Mouse (Mus musculus) kidney, postnatal 0 days (tissue): ENCODE results near the gene Rrp36. TPM values are rescaled to one million over a fixed set of nuclear protein-coding genes. Genes with fewer than 3 reads are reported as not detected.

Source experiments
- ATAC-seq: fragments of 200-750 bp; cut with Nextera tagmentation; replicated peaks from 2 replicates; pipeline ENCODE4 v1.8.0; 2017; ENCODE audit warnings: low read depth, moderate number of reproducible peaks, moderate TSS enrichment, moderate library complexity; ENCODE audit not compliant: low FRiP score
- DNase-seq: peaks from one replicate; pipeline ENCODE4 v3.0.0-alpha.2; 2016; ENCODE audit warnings: low spot score
- H3K27ac ChIP-seq: fragments of 300-500 bp; sonication (generic); 2 replicates; pipeline ENCODE4 v1.5.1; 2014; ENCODE audit warnings: mild to moderate bottlenecking
- H3K27me3 ChIP-seq: fragments of 300-500 bp; sonication (generic); 2 replicates; pipeline ENCODE4 v1.6.1; 2014; ENCODE audit warnings: low read length, mixed read lengths; ENCODE audit not compliant: insufficient read depth
- H3K36me3 ChIP-seq: fragments of 300-500 bp; sonication (generic); 2 replicates; pipeline ENCODE4 v1.6.1; 2014; ENCODE audit warnings: low read length, mixed read lengths; ENCODE audit not compliant: insufficient read depth
- H3K4me1 ChIP-seq: fragments of 300-500 bp; sonication (generic); replicated peaks from 2 replicates; pipeline ENCODE4 v1.6.1; 2014; ENCODE audit warnings: antibody characterized with exemption, low read length, mixed read lengths; ENCODE audit not compliant: insufficient read depth
- H3K4me2 ChIP-seq: fragments of 300-500 bp; sonication (generic); 2 replicates; pipeline ENCODE4 v1.6.1; 2014; ENCODE audit warnings: mild to moderate bottlenecking, low read length, moderate library complexity, mixed read lengths
- H3K4me3 ChIP-seq: fragments of 300-500 bp; sonication (generic); replicated peaks from 2 replicates; pipeline ENCODE4 v1.5.1; 2014; ENCODE audit warnings: low read depth, low read length
- H3K9ac ChIP-seq: fragments of 300-500 bp; sonication (generic); 2 replicates; pipeline ENCODE4 v1.6.1; 2014; ENCODE audit warnings: low read depth, low read length
- H3K9me3 ChIP-seq: fragments of 300-500 bp; sonication (generic); replicated peaks from 2 replicates; pipeline ENCODE4 v1.6.1; 2016; ENCODE audit warnings: low read length, inconsistent platforms, mixed read lengths
- CTCF ChIP-seq: IDR thresholded peaks from 2 replicates; pipeline ENCODE4 v1.5.1; 2016; ENCODE audit warnings: antibody characterized with exemption, low read depth, mild to moderate bottlenecking, moderate library complexity
- whole genome bisulfite sequencing: fragments of 180-500 bp; shearing (Covaris S2); extraction: QIAGEN DNeasy Blood & Tissue Kit; methylation state at CpG from one replicate; pipeline ENCODE4 v1.1.7; 2014; 5-methylcytosine and 5-hydroxymethylcytosine counted together
- polyA plus RNA-seq: library from polyadenylated mRNA; unstranded; fragments of >200 nt; fragmentation: Nextera tagmentation; extraction: Ambion mirVana; gene quantifications from 2 replicates; pipeline ENCODE4 v1.2.1, GENCODE M21; 2015

Gene Rrp36
- polyA plus RNA-seq, 1 experiment from 2014 or later = 44.4 TPM

- DNase-seq (peak; percentile 79), ATAC-seq (no peak)
- peak overlapping the region; percentile 8 for H3K4me2 ChIP-seq
Observed at GRCm38 (mm10) chr17:46621324-46621723, 52.8 kb downstream of the Rrp36 start.

GRCm38 (mm10) chr17:46619683-46620357 lies 54.3 kb downstream of the Rrp36 start:
- H3K9ac ChIP-seq = peak overlapping the region; percentile 38; the same call in 1 of the 2 replicates
- peak overlapping the region; percentile 90 for H3K27ac ChIP-seq
- H3K4me2 ChIP-seq = peak overlapping the region; percentile 41; the same call in 1 of the 2 replicates
- no peaks in the 10 kb centered on the region for H3K36me3 ChIP-seq
- no peaks in the 10 kb centered on the region for H3K27me3 ChIP-seq
- 26% methylated on average over 16 of the region's 16 CpGs for WGBS
- H3K4me1 ChIP-seq = peaks cover 75% of the 10 kb centered on the region
- no peaks in the 10 kb centered on the region for H3K9me3 ChIP-seq
- TF ChIP-seq CTCF = no peak
- H3K4me3 ChIP-seq = no peak overlapping the region
- ATAC-seq (no peak), DNase-seq (no peak)

More at GRCm38 (mm10) chr17:46621324-46621723, 52.8 kb downstream of the Rrp36 start:
- Histone ChIP-seq H3K27me3 (no peaks in the 10 kb centered on the region), H3K4me1 (peaks cover 74% of the 10 kb centered on the region), H3K4me3 (no peak overlapping the region), H3K27ac (peak overlapping the region; percentile 37; the same call in 1 of the 2 replicates), H3K9ac (no peak overlapping the region), H3K9me3 (no peaks in the 10 kb centered on the region), H3K36me3 (no peaks in the 10 kb centered on the region)
- WGBS = 25% methylated on average over 15 of the region's 15 CpGs
- TF ChIP-seq CTCF = no peak

GRCm38 (mm10) chr17:46618769-46619682 lies 55.1 kb downstream of the Rrp36 start:
- Histone ChIP-seq H3K4me3 (no peak overlapping the region), H3K4me2 (peak overlapping the region; percentile 41), H3K27me3 (no peaks in the 10 kb centered on the region), H3K9me3 (no peaks in the 10 kb centered on the region), H3K27ac (peak overlapping the region; percentile 90), H3K4me1 (peaks cover 70% of the 10 kb centered on the region), H3K9ac (peak overlapping the region; percentile 38; the same call in 1 of the 2 replicates), H3K36me3 (no peaks in the 10 kb centered on the region)
- WGBS = 13% methylated on average over 27 of the region's 27 CpGs
- DNase-seq (no peak), ATAC-seq (no peak; the same call in 1 of the 2 replicates)
- TF ChIP-seq CTCF = no peak

DNA sequence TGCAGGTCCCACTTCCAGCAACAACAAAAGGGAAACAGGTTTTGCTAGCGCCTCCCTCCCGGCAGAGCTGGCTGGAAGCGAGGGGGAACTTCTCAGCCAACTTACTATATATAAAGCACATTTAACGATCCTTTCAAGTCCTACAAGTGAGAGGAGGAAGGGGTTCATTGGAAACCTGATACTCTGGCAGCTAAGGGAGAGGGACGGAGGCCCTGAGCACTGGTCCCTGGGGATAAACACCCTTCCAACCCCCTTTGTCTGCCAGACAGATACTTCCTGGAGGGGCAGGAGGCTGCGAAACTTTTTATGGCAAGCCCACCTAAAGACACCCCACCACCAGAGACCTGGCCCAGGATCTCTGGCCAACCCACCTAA lies 55.8 kb downstream of the Rrp36 start:
- Histone ChIP-seq H3K36me3 (no peaks in the 10 kb centered on the region), H3K4me2 (peak overlapping the region; percentile 41), H3K4me3 (no peak overlapping the region), H3K27ac (peak overlapping the region; percentile 90), H3K9ac (no peak overlapping the region), H3K27me3 (no peaks in the 10 kb centered on the region), H3K4me1 (peaks cover 70% of the 10 kb centered on the region), H3K9me3 (no peaks in the 10 kb centered on the region)
- DNase-seq (peak; percentile 92), ATAC-seq (peak; percentile 48; the same call in 1 of the 2 replicates)
- WGBS = 8% methylated on average over 6 of the region's 6 CpGs
- TF ChIP-seq CTCF = 0 out of 2 replicates have a peak, but pooled peaks have one; percentile 6

DNA sequence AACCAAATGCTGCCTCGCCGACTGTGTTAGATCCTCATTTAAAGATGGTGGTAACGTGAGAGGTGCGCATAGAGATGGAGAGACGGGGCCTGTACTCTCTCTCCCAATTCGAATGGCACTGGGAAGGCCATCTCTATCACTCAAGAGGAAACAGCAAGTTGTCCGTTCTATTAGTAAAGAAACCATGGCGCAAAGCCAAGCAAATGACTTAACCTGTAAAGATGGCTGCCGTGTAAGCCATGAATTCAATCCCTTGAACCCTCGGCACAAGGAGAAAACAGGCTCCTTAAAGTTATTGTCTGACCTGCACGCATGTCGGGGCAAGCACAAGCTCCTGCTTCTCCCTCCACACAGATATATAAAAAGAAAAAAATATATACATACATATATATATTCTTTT lies 56.4 kb downstream of the Rrp36 start:
- Histone ChIP-seq H3K27ac (peak overlapping the region; percentile 90), H3K27me3 (no peaks in the 10 kb centered on the region), H3K4me2 (peak overlapping the region; percentile 41), H3K9me3 (no peaks in the 10 kb centered on the region), H3K4me1 (peaks cover 73% of the 10 kb centered on the region), H3K36me3 (no peaks in the 10 kb centered on the region), H3K4me3 (no peak overlapping the region), H3K9ac (no peak overlapping the region; the same call in 1 of the 2 replicates)
- TF ChIP-seq CTCF = no peak
- no peak for DNase-seq
- ATAC-seq = no peak
- WGBS = 20% methylated on average over 12 of the region's 12 CpGs

Other genes with a start within 250 kb of the Rrp36 start
- 0.34 TPM in 2 replicates for gene Crip3, start 245.4 kb downstream of the Rrp36 start, polyA plus RNA-seq
- 1.6 and 1.9 TPM in 2 replicates for gene Slc22a7, start 235.9 kb downstream of the Rrp36 start, polyA plus RNA-seq
- 0.10 and 0.11 TPM in 2 replicates for gene Ttbk1, start 186.7 kb downstream of the Rrp36 start, polyA plus RNA-seq
- gene Dnph1, start 177.6 kb downstream of the Rrp36 start, polyA plus RNA-seq = 31.8 and 32.7 TPM in 2 replicates
- gene Cul9, start 128.0 kb downstream of the Rrp36 start, polyA plus RNA-seq = 6.0 and 6.5 TPM in 2 replicates
- gene Srf, start 118.2 kb downstream of the Rrp36 start, polyA plus RNA-seq = 5.5 and 6.0 TPM in 2 replicates
- 94.0 and 103 TPM in 2 replicates for gene Ptk7, start 44.8 kb downstream of the Rrp36 start, polyA plus RNA-seq
- gene Klc4, start 28.3 kb downstream of the Rrp36 start, polyA plus RNA-seq = 47.6 and 50.4 TPM in 2 replicates
- gene Mrpl2, start 28.1 kb downstream of the Rrp36 start, polyA plus RNA-seq = 144 and 157 TPM in 2 replicates
- 29.0 and 33.3 TPM in 2 replicates for gene Cul7, start 24.0 kb downstream of the Rrp36 start, polyA plus RNA-seq
- gene Mea1, start 4.4 kb upstream of the Rrp36 start, polyA plus RNA-seq = 131 and 135 TPM in 2 replicates
- 104 and 114 TPM in 2 replicates for gene Klhdc3, start 6.6 kb upstream of the Rrp36 start, polyA plus RNA-seq
- 51.0 and 52.5 TPM in 2 replicates for gene Ppp2r5d, start 30.8 kb upstream of the Rrp36 start, polyA plus RNA-seq
- 20.5 and 25.6 TPM in 2 replicates for gene Pex6, start 37.1 kb upstream of the Rrp36 start, polyA plus RNA-seq
- gene Gnmt, start 54.8 kb upstream of the Rrp36 start, polyA plus RNA-seq = 9.0 and 10.6 TPM in 2 replicates
- 59.9 and 64.7 TPM in 2 replicates for gene Cnpy3, start 77.9 kb upstream of the Rrp36 start, polyA plus RNA-seq
- 0.12 and 0.14 TPM in 2 replicates for gene Ptcra, start 89.4 kb upstream of the Rrp36 start, polyA plus RNA-seq
- 143 and 151 TPM in 2 replicates for gene 2310039H08Rik, start 98.3 kb upstream of the Rrp36 start, polyA plus RNA-seq
- 138 and 147 TPM in 2 replicates for gene Rpl7l1, start 108.3 kb upstream of the Rrp36 start, polyA plus RNA-seq
- 2.9 and 4.1 TPM in 2 replicates for gene Bicral, start 184.1 kb upstream of the Rrp36 start, polyA plus RNA-seq
- 58.2 and 71.4 TPM in 2 replicates for gene Tbcc, start 216.3 kb upstream of the Rrp36 start, polyA plus RNA-seq
- 0.11 and 0.16 TPM in 2 replicates for gene Prph2, start 236.1 kb upstream of the Rrp36 start, polyA plus RNA-seq